ENCODE assay signal across 10 mouse cellular contexts in the genomic region with DNA sequence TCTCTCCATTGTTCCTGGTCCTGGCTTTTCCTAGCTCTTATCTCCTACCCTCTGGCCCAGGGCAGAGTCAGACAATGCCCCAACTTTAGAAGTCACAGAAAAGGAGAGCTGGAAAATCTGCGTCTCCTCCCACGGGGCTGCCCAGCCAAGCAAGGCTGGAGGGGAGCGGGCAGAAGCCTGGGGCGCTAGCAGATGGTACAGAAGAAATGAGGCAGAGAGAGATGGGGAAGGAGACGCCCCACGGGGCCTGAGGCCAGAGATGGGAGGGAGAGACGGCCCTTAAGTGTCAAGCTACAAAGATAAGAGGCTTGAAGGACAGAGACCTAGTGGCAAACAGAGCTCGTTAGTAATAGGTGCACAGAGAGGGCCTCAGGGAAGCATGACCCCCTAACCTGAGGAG. TPM values are rescaled to one million over a fixed set of nuclear protein-coding genes. Genes with fewer than 3 reads are reported as not detected.
DNase-seq lines count a peak whose midpoint lies in the region; ATAC-seq and TF ChIP-seq lines count a peak whose summit lies in the region.
"Had no signal": no experiment of that assay in that cellular context is flagged by ENCODE, and none has a peak within 500 bp of the region (broad histone marks: within the 10 kb centered on the region; RNA-seq: fewer than 3 reads in every experiment).

No protein-coding gene starts in this region.

- peak overlapping the region; percentile 50; the same call in 1 of the 2 replicates for H3K9ac ChIP-seq in heart, embryonic 14.5 days (ENCODE audit: low read length)
- no peak overlapping the region for H3K9ac ChIP-seq in lung, embryonic 16.5 days (ENCODE audit: low read length)
- 0 out of 2 replicates have a peak overlapping the region, but pooled peaks have one; percentile 26 for H3K9ac ChIP-seq in hindbrain, embryonic 13.5 days

- no peak for DNase-seq in heart, adult 9 months (ENCODE audit: low spot score in 2 of 2)
- DNase-seq in lung, postnatal 14 days = no peak
- DNase-seq in testis, postnatal 10 days (ENCODE audit: low spot score) = no peak
- DNase-seq: lung, postnatal 36 days; right cerebral cortex, postnatal 25 days had no signal

- H3K4me3 ChIP-seq in heart, embryonic 14.5 days (ENCODE audit: control insufficient read depth in 1 of 2, insufficient read depth in 1 of 2, low read depth in 1 of 2, low read length in 2 of 2) = no peak overlapping the region
- H3K4me3 ChIP-seq in lung, embryonic 16.5 days (ENCODE audit: low read length) = no peak overlapping the region
- H3K4me3 ChIP-seq in hindbrain, embryonic 13.5 days = no peak overlapping the region
- peak overlapping the region; percentile 33 for H3K4me3 ChIP-seq in olfactory bulb, adult 2 months (ENCODE audit: insufficient read depth, low read depth, low read length)

- TF ChIP-seq CTCF in olfactory bulb, adult 2 months (IDR thresholded peaks at IDR 0.05; ENCODE audit: insufficient read depth, low read depth, low read length) = no peak

- H3K9me3 ChIP-seq in heart, embryonic 14.5 days (ENCODE audit: control insufficient read depth, low read length) = no peaks in the 10 kb centered on the region
- 0 out of 2 replicates have a peak, but pooled peaks cover 4% of the 10 kb centered on the region for H3K9me3 ChIP-seq in lung, embryonic 16.5 days (ENCODE audit: control insufficient read depth, low read length)
- no peaks in the 10 kb centered on the region for H3K9me3 ChIP-seq in hindbrain, embryonic 13.5 days

- H3K27ac ChIP-seq in heart, embryonic 14.5 days (replicated peaks in 1 of 2; ENCODE audit: control insufficient read depth in 1 of 2, insufficient read depth in 1 of 2, low read depth in 2 of 2, low read length in 2 of 2) = peak overlapping the region; percentile 74 to 79
- 0 out of 2 replicates have a peak overlapping the region, but pooled peaks have one; percentile 10 for H3K27ac ChIP-seq in lung, embryonic 16.5 days (ENCODE audit: low read length)
- peak overlapping the region; percentile 14 for H3K27ac ChIP-seq in hindbrain, embryonic 13.5 days
- peak overlapping the region; percentile 95 for H3K27ac ChIP-seq in olfactory bulb, adult 2 months (ENCODE audit: insufficient read depth, low read depth, low read length)

- no peak for ATAC-seq in heart, embryonic 14.5 days (ENCODE audit: insufficient number of reproducible peaks, insufficient read depth, low FRiP score, low read depth)
- no peak for ATAC-seq in lung, embryonic 16.5 days (ENCODE audit: low read depth)
- no peak for ATAC-seq in hindbrain, embryonic 13.5 days (ENCODE audit: low FRiP score)
- ATAC-seq: inflammation-experienced regulatory T-cells, adult 6 months had no signal

- no peak for TF ChIP-seq POLR2A in olfactory bulb, adult 2 months (IDR thresholded peaks at IDR 0.05; ENCODE audit: insufficient read depth, low read depth, low read length)

- H3K27me3 ChIP-seq in heart, embryonic 14.5 days (ENCODE audit: control insufficient read depth, insufficient read depth, low read length) = peaks cover 16% of the 10 kb centered on the region
- H3K27me3 ChIP-seq in lung, embryonic 16.5 days (ENCODE audit: control insufficient read depth, insufficient read depth, low read depth, low read length) = peaks cover 16% of the 10 kb centered on the region
- H3K27me3 ChIP-seq in hindbrain, embryonic 13.5 days = peaks cover 24% of the 10 kb centered on the region

- H3K4me2 ChIP-seq in heart, embryonic 14.5 days (ENCODE audit: low read length) = no peak overlapping the region
- H3K4me2 ChIP-seq in lung, embryonic 16.5 days (ENCODE audit: low read depth, low read length) = no peak overlapping the region
- no peak overlapping the region for H3K4me2 ChIP-seq in hindbrain, embryonic 13.5 days

- no peaks in the 10 kb centered on the region for H3K36me3 ChIP-seq in heart, embryonic 14.5 days (ENCODE audit: control insufficient read depth, insufficient read depth, low read length)
- H3K36me3 ChIP-seq in lung, embryonic 16.5 days (ENCODE audit: control insufficient read depth, insufficient read depth, low read length) = no peaks in the 10 kb centered on the region
- no peaks in the 10 kb centered on the region for H3K36me3 ChIP-seq in hindbrain, embryonic 13.5 days

- H3K4me1 ChIP-seq in heart, embryonic 14.5 days (ENCODE audit: control insufficient read depth in 2 of 2, insufficient read depth in 2 of 2, low read length in 2 of 2) = peaks cover 34 to 45% of the 10 kb centered on the region in 2 experiments
- H3K4me1 ChIP-seq in lung, embryonic 16.5 days (replicated peaks; ENCODE audit: control insufficient read depth, insufficient read depth, low read length) = peaks cover 22% of the 10 kb centered on the region
- H3K4me1 ChIP-seq in hindbrain, embryonic 13.5 days (replicated peaks) = peaks cover 26% of the 10 kb centered on the region
- peaks cover 38% of the 10 kb centered on the region for H3K4me1 ChIP-seq in olfactory bulb, adult 2 months (ENCODE audit: control insufficient read depth, insufficient read depth, low read length)

- 14% methylated on average over 8 of the region's 8 CpGs for WGBS in heart, embryonic 14.5 days
- 34% methylated on average over 8 of the region's 8 CpGs for WGBS in lung, embryonic 16.5 days
- WGBS in hindbrain, embryonic 13.5 days = 44% methylated on average over 8 of the region's 8 CpGs
- 20% methylated on average over 8 of the region's 8 CpGs for WGBS in olfactory bulb, adult 2 months

RNA-seq across cellular contexts. Expression of gene Eml2, which starts 4.4 kb away (rescaled TPM):
- polyA plus RNA-seq in heart, embryonic 14.5 days (2014; fragmentation: Nextera tagmentation; extraction: Ambion mirVana) = 8.3 and 9.5 TPM in 2 replicates
- polyA plus RNA-seq in lung, embryonic 16.5 days (2015; fragmentation: Nextera tagmentation; extraction: Ambion mirVana) = 11.3 and 12.4 TPM in 2 replicates
- polyA plus RNA-seq in hindbrain, embryonic 13.5 days (2015; fragmentation: Nextera tagmentation; extraction: Ambion mirVana) = 6.6 and 8.2 TPM in 2 replicates
- not detected in 2 replicates for polyA plus RNA-seq in olfactory bulb, adult 2 months (2012; ENCODE audit: insufficient read depth, insufficient read length, low replicate concordance, missing spikeins)

RNA-seq across cellular contexts. Expression of gene Gipr, which starts 5.9 kb away (rescaled TPM):
- 51.5 and 52.6 TPM in 2 replicates for polyA plus RNA-seq in heart, embryonic 14.5 days (2014; fragmentation: Nextera tagmentation; extraction: Ambion mirVana)
- 5.6 and 8.2 TPM in 2 replicates for polyA plus RNA-seq in lung, embryonic 16.5 days (2015; fragmentation: Nextera tagmentation; extraction: Ambion mirVana)
- polyA plus RNA-seq in hindbrain, embryonic 13.5 days (2015; fragmentation: Nextera tagmentation; extraction: Ambion mirVana) = 1.6 and 2.3 TPM in 2 replicates
- polyA plus RNA-seq in olfactory bulb, adult 2 months (2012; ENCODE audit: insufficient read depth, insufficient read length, low replicate concordance, missing spikeins) = not detected in 2 replicates
- polyA plus RNA-seq: inflammation-experienced regulatory T-cells, adult 6 months had no signal

RNA-seq across cellular contexts. Expression of gene Snrpd2, which starts 22.3 kb away (rescaled TPM):
- polyA plus RNA-seq in heart, embryonic 14.5 days (2014; fragmentation: Nextera tagmentation; extraction: Ambion mirVana) = 104 and 111 TPM in 2 replicates
- polyA plus RNA-seq in lung, embryonic 16.5 days (2015; fragmentation: Nextera tagmentation; extraction: Ambion mirVana) = 135 and 144 TPM in 2 replicates
- polyA plus RNA-seq in hindbrain, embryonic 13.5 days (2015; fragmentation: Nextera tagmentation; extraction: Ambion mirVana) = 123 and 128 TPM in 2 replicates
- polyA plus RNA-seq in olfactory bulb, adult 2 months (2012; ENCODE audit: insufficient read depth, insufficient read length, low replicate concordance, missing spikeins) = not detected in 2 replicates

RNA-seq across cellular contexts. Expression of gene Qpctl, which starts 22.7 kb away (rescaled TPM):
- 7.0 and 7.8 TPM in 2 replicates for polyA plus RNA-seq in heart, embryonic 14.5 days (2014; fragmentation: Nextera tagmentation; extraction: Ambion mirVana)
- polyA plus RNA-seq in lung, embryonic 16.5 days (2015; fragmentation: Nextera tagmentation; extraction: Ambion mirVana) = 15.4 and 15.7 TPM in 2 replicates
- 23.1 and 23.8 TPM in 2 replicates for polyA plus RNA-seq in hindbrain, embryonic 13.5 days (2015; fragmentation: Nextera tagmentation; extraction: Ambion mirVana)
- not detected in 2 replicates for polyA plus RNA-seq in olfactory bulb, adult 2 months (2012; ENCODE audit: insufficient read depth, insufficient read length, low replicate concordance, missing spikeins)

RNA-seq across cellular contexts. Expression of gene Gpr4, which starts 40.5 kb away (rescaled TPM):
- 1.6 and 1.9 TPM in 2 replicates for polyA plus RNA-seq in heart, embryonic 14.5 days (2014; fragmentation: Nextera tagmentation; extraction: Ambion mirVana)
- 2.1 and 2.6 TPM in 2 replicates for polyA plus RNA-seq in lung, embryonic 16.5 days (2015; fragmentation: Nextera tagmentation; extraction: Ambion mirVana)
- polyA plus RNA-seq in hindbrain, embryonic 13.5 days (2015; fragmentation: Nextera tagmentation; extraction: Ambion mirVana) = 1.8 and 2.3 TPM in 2 replicates
- not detected in 2 replicates for polyA plus RNA-seq in olfactory bulb, adult 2 months (2012; ENCODE audit: insufficient read depth, insufficient read length, low replicate concordance, missing spikeins)

Comparison
In these comparisons a context has a peak if more than half of its experiments do, and no peak if none do; other contexts are left out.
1. H3K27ac ChIP-seq: peak in every context shown above with its lines; median percentile 95 in olfactory bulb, adult 2 months; 76 in heart, embryonic 14.5 days; 14 in hindbrain, embryonic 13.5 days; 10 in lung, embryonic 16.5 days.
2. RNA of gene Snrpd2, which starts 22.3 kb away (polyA plus RNA-seq): 135 to 144 TPM in lung, embryonic 16.5 days, 123 to 128 TPM in hindbrain, embryonic 13.5 days and 104 to 111 TPM in heart, embryonic 14.5 days; not detected in olfactory bulb, adult 2 months; every median in the first group is over 100 times any median in the second.